Mouse (Mus musculus) MEL (cell line): ENCODE measurements around the gene Tcf7l2. TPM values are rescaled to one million over a fixed set of nuclear protein-coding genes. Genes with fewer than 3 reads are reported as not detected.

Experiments used
- DNase-seq: peaks from one replicate; pipeline ENCODE4 v3.0.0; 2011; ENCODE audit warnings: low read depth, low spot score
- H3K27ac ChIP-seq: 2 replicates; pipeline ENCODE4 v1.5.1; 2012; ENCODE audit warnings: low read depth, mild to moderate bottlenecking, control low read depth, low read length, moderate library complexity; ENCODE audit not compliant: control insufficient read depth
- H3K27me3 ChIP-seq, 2 experiments: fragments of 150-350 bp in 1 of 2; sonication (generic) in 1 of 2; 2 replicates each; pipeline ENCODE4 v1.6.1; 2012; ENCODE audit warnings: low read length in 2 of 2, mild to moderate bottlenecking in 2 of 2, improper control_type of control experiment in 1 of 2, moderate library complexity in 1 of 2; ENCODE audit not compliant: insufficient read depth in 2 of 2, control insufficient read depth in 1 of 2
- H3K36me3 ChIP-seq, 2 experiments: 2 replicates each; pipeline ENCODE4 v1.6.1; 2012 to 2014; ENCODE audit warnings: low read length in 2 of 2, improper control_type of control experiment in 1 of 2, inconsistent platforms in 1 of 2, mild to moderate bottlenecking in 1 of 2; ENCODE audit not compliant: insufficient read depth in 2 of 2, control insufficient read depth in 1 of 2
- H3K4me1 ChIP-seq, 2 experiments: fragments of 150-350 bp in 1 of 2; sonication (generic) in 1 of 2; 2 replicates each; pipeline ENCODE4 v1.6.1; 2012; ENCODE audit warnings: low read length in 2 of 2, improper control_type of control experiment in 1 of 2, mild to moderate bottlenecking in 1 of 2; ENCODE audit not compliant: insufficient read depth in 2 of 2, control insufficient read depth in 1 of 2
- H3K4me3 ChIP-seq, 2 experiments: fragments of 150-350 bp in 1 of 2; sonication (generic) in 1 of 2; 2 replicates each; pipeline ENCODE4 v1.5.1; 2012; ENCODE audit warnings: low read depth in 2 of 2, low read length in 2 of 2, mild to moderate bottlenecking in 2 of 2, moderate library complexity in 2 of 2, control low read depth in 1 of 2, improper control_type of control experiment in 1 of 2; ENCODE audit not compliant: control insufficient read depth in 1 of 2, insufficient read depth in 1 of 2
- H3K79me2 ChIP-seq: 2 replicates; pipeline ENCODE4 v1.6.1; 2012; ENCODE audit warnings: mild to moderate bottlenecking, low read length, moderate library complexity; ENCODE audit not compliant: control insufficient read depth, poor library complexity, insufficient read depth
- H3K9ac ChIP-seq: 2 replicates; pipeline ENCODE4 v1.6.1; 2012; ENCODE audit warnings: low read depth, mild to moderate bottlenecking, control low read depth, low read length, moderate library complexity; ENCODE audit not compliant: control insufficient read depth, poor library complexity, severe bottlenecking
- H3K9me3 ChIP-seq: fragments of 150-350 bp; sonication (generic); replicated peaks from 2 replicates; pipeline ENCODE4 v1.6.1; 2012; ENCODE audit warnings: mild to moderate bottlenecking, low read length, improper control_type of control experiment, moderate library complexity; ENCODE audit not compliant: insufficient read depth
- BHLHE40 ChIP-seq: IDR thresholded peaks from 2 replicates; pipeline ENCODE4 v1.6.1; 2012; ENCODE audit warnings: low read depth, mild to moderate bottlenecking, inconsistent platforms, low read length, improper control_type of control experiment, borderline replicate concordance
- CHD1 ChIP-seq: IDR thresholded peaks from 2 replicates; pipeline ENCODE4 v1.6.1; 2012; ENCODE audit warnings: low read depth, mild to moderate bottlenecking, inconsistent platforms, low read length, improper control_type of control experiment
- CHD2 ChIP-seq: IDR thresholded peaks from 2 replicates; pipeline ENCODE4 v1.6.1; 2011; ENCODE audit warnings: low read length, improper control_type of control experiment
- CTCF ChIP-seq, 3 experiments: IDR thresholded peaks in 2 of 3; conservative IDR thresholded peaks in 1 of 3; 2 replicates each; pipeline ENCODE4 v1.5.1; 2011 to 2012; ENCODE audit warnings: low read length in 3 of 3, low read depth in 2 of 3, mild to moderate bottlenecking in 2 of 3, improper control_type of control experiment in 1 of 3, inconsistent platforms in 1 of 3, mixed read lengths in 1 of 3, moderate library complexity in 1 of 3; ENCODE audit not compliant: control insufficient read depth in 1 of 3, insufficient read depth in 1 of 3, poor library complexity in 1 of 3, severe bottlenecking in 1 of 3
- ELF1 ChIP-seq: IDR thresholded peaks from 2 replicates; pipeline ENCODE4 v1.6.1; 2014; ENCODE audit warnings: low read depth, mild to moderate bottlenecking, inconsistent platforms, low read length, improper control_type of control experiment, moderate library complexity
- EP300 ChIP-seq, 2 experiments: IDR thresholded peaks; 2 replicates each; pipeline ENCODE4 v1.6.1; 2011; ENCODE audit warnings: improper control_type of control experiment in 2 of 2, low read length in 2 of 2, low read depth in 1 of 2, mild to moderate bottlenecking in 1 of 2
- GATA1 ChIP-seq: IDR thresholded peaks from 2 replicates; pipeline ENCODE4 v1.6.1; 2011; ENCODE audit warnings: low read depth, low read length, improper control_type of control experiment
- MAFK ChIP-seq: IDR thresholded peaks from 2 replicates; pipeline ENCODE4 v1.6.1; 2011; ENCODE audit warnings: low read depth, mild to moderate bottlenecking, low read length, improper control_type of control experiment, borderline replicate concordance
- MAX ChIP-seq: IDR thresholded peaks from 2 replicates; pipeline ENCODE4 v1.6.1; 2011; ENCODE audit warnings: low read length, improper control_type of control experiment
- MXI1 ChIP-seq: IDR thresholded peaks from 2 replicates; pipeline ENCODE4 v1.6.1; 2011; ENCODE audit warnings: mild to moderate bottlenecking, low read depth, low read length, improper control_type of control experiment
- MYB ChIP-seq: IDR thresholded peaks from 2 replicates; pipeline ENCODE4 v1.6.1; 2011; ENCODE audit warnings: mild to moderate bottlenecking, low read depth, low read length, improper control_type of control experiment
- MYC ChIP-seq: IDR thresholded peaks from 2 replicates; pipeline ENCODE4 v1.6.1; 2011; ENCODE audit warnings: low read depth, mild to moderate bottlenecking, low read length, improper control_type of control experiment, moderate library complexity
- NELFE ChIP-seq: IDR thresholded peaks from 2 replicates; pipeline ENCODE4 v1.6.1; 2011; ENCODE audit warnings: low read depth, low read length, improper control_type of control experiment
- POLR2A ChIP-seq, 2 experiments: IDR thresholded peaks; 2 replicates each; pipeline ENCODE4 v1.6.1; 2011 to 2012; ENCODE audit warnings: low read length in 2 of 2, mild to moderate bottlenecking in 2 of 2, control low read depth in 1 of 2, improper control_type of control experiment in 1 of 2, low read depth in 1 of 2, moderate library complexity in 1 of 2; ENCODE audit not compliant: control insufficient read depth in 1 of 2, insufficient read depth in 1 of 2, poor library complexity in 1 of 2
- POLR2AphosphoS2 ChIP-seq: IDR thresholded peaks from 2 replicates; pipeline ENCODE4 v1.6.1; 2011; ENCODE audit warnings: low read length, improper control_type of control experiment
- RAD21 ChIP-seq: IDR thresholded peaks from 2 replicates; pipeline ENCODE4 v1.6.1; 2011; ENCODE audit warnings: mild to moderate bottlenecking, low read depth, low read length, improper control_type of control experiment
- RCOR1 ChIP-seq: IDR thresholded peaks from 2 replicates; pipeline ENCODE4 v1.6.1; 2012; ENCODE audit warnings: low read depth, mild to moderate bottlenecking, inconsistent platforms, low read length, improper control_type of control experiment
- TCF12 ChIP-seq: IDR thresholded peaks from 2 replicates; pipeline ENCODE4 v1.6.1; 2014; ENCODE audit warnings: low read depth, mild to moderate bottlenecking, inconsistent platforms, low read length, improper control_type of control experiment, moderate library complexity
- UBTF ChIP-seq: IDR thresholded peaks from 2 replicates; pipeline ENCODE4 v1.6.1; 2012; ENCODE audit warnings: low read depth, mild to moderate bottlenecking, inconsistent platforms, low read length, improper control_type of control experiment, moderate library complexity, borderline replicate concordance; ENCODE audit not compliant: insufficient read depth
- USF2 ChIP-seq, 2 experiments: IDR thresholded peaks; 2 replicates each; pipeline ENCODE4 v1.6.1; 2011 to 2012; ENCODE audit warnings: improper control_type of control experiment in 2 of 2, low read length in 2 of 2, borderline replicate concordance in 1 of 2, inconsistent platforms in 1 of 2, low read depth in 1 of 2, mild to moderate bottlenecking in 1 of 2; ENCODE audit not compliant: insufficient read depth in 1 of 2
- ZMIZ1 ChIP-seq: IDR thresholded peaks from 2 replicates; pipeline ENCODE4 v1.6.1; 2012; ENCODE audit warnings: low read depth, mild to moderate bottlenecking, inconsistent platforms, low read length, improper control_type of control experiment, moderate library complexity
- ZNF384 ChIP-seq: IDR thresholded peaks from 2 replicates; pipeline ENCODE4 v1.6.1; 2012; ENCODE audit warnings: low read depth, mild to moderate bottlenecking, inconsistent platforms, low read length, improper control_type of control experiment
- polyA plus RNA-seq, 2 experiments: library from polyadenylated mRNA; stranded (reverse) in 1 of 2; unstranded in 1 of 2; fragments of >175 nt in 1 of 2; fragments of >200 nt in 1 of 2; gene quantifications; 2 replicates each; pipeline versions ENCODE4 v1.2.1 to v1.2.4; 2012; ENCODE audit warnings: low replicate concordance in 2 of 2, low read depth in 1 of 2; ENCODE audit not compliant: insufficient read length in 2 of 2, insufficient read depth in 1 of 2, missing spikeins in 1 of 2
- total RNA-seq: library from RNA; depleted of rRNA; stranded (reverse); fragments of 300-350 nt; gene quantifications from 2 replicates; pipeline ENCODE4 v1.2.3, GENCODE M21; 2012

Tcf7l2 gene
- total and polyA plus RNA-seq, 3 experiments = 0.65 to 12.8 TPM; not detected in 1

DNA sequence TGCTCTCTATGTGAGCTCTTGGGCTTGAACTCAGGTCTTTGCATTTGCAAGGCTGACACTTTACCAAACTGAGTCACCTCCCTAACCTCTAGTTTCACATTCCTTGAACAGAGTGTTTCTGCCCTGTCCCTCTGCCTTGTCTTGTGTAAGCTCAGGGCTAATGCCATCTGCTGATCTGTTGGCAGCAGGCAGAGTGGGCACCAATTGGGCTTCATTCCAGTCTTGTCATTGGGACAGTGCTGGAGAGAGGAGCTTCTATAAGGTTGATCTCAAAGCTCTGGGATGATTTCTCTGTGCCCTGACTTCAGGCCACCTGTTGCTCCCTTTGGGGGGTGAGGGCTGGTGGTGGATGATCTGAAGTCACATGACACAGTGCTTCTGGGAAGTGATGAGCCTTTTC lies 70.6 kb downstream of the Tcf7l2 start:
- H3K9ac ChIP-seq = no peak overlapping the region

DNA sequence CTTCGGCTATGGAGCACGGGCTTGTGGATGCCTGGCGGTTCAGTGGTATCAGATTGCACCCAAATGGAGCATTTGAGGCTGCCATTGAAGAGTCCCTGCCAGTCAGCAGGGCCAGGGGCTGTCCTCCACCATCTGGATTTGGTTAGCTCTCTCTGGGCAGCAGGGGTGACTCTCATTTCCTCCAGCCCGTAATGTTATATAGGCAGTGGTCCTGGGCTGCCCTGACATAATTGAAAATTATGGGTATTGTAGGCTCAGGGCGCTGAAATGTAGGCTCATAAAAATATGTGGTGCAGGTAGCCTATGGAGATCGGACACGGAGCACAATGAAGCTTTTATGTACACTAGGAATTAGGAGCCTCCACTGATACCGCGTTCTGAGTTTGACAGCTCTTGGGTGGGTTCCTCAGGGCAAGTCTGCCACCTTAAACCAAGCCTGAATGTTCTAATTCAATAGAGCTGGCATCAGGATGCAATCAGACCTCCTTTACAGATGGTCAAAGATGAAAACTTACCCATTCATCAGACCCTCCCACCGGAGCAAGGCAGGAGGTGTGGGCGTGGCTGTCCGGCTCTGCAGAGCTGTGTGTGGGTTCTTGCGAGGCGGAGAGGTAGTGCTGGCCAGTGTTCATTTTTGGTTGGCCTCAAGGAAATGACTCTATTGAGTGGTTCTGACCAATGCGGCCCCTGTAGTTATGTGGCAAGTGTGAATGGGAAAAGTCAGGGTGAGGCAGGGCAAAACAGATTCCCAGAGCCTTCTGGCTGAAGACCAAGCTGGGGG lies 73.6 kb downstream of the Tcf7l2 start:
- H3K9ac ChIP-seq = no peak overlapping the region
- no peaks in the 10 kb centered on the region for H3K4me1 ChIP-seq
- H3K4me3 ChIP-seq = no peak overlapping the region
- no peak overlapping the region for H3K27ac ChIP-seq
- peaks cover 4% of the 10 kb centered on the region in 2 experiments for H3K27me3 ChIP-seq
- TF ChIP-seq CHD2 = no peak
- TF ChIP-seq ELF1 = no peak
- no peak for TF ChIP-seq TCF12
- TF ChIP-seq MYC = no peak
- TF ChIP-seq RAD21 = no peak
- no peak for TF ChIP-seq MXI1
- no peak for TF ChIP-seq POLR2AphosphoS2
- TF ChIP-seq MYB = no peak
- TF ChIP-seq UBTF = no peak
- no peak for TF ChIP-seq RCOR1
- no peaks in the 10 kb centered on the region for H3K9me3 ChIP-seq
- H3K79me2 ChIP-seq = no peaks in the 10 kb centered on the region
- no peaks in the 10 kb centered on the region for H3K36me3 ChIP-seq
- DNase-seq = no peak

More for the DNA sequence above, 70.6 kb downstream of the Tcf7l2 start:
- no peak for DNase-seq
- Histone ChIP-seq H3K27ac (no peak overlapping the region), H3K4me1 (no peaks in the 10 kb centered on the region), H3K36me3 (no peaks in the 10 kb centered on the region), H3K4me3 (no peak overlapping the region), H3K9me3 (no peaks in the 10 kb centered on the region), H3K79me2 (no peaks in the 10 kb centered on the region), H3K27me3 (peaks cover 0 to 5% of the 10 kb centered on the region in 2 experiments; a peak in 3 of 4 replicates)
- TF ChIP-seq CHD2 (no peak), CHD1 (no peak), GATA1 (no peak), NELFE (no peak), BHLHE40 (no peak), ZNF384 (no peak), POLR2A (IDR thresholded peaks at IDR 0.05; ENCODE audit: control insufficient read depth in 1 of 2, insufficient read depth in 1 of 2, low read depth in 1 of 2, low read length in 2 of 2, poor library complexity in 1 of 2) (no peak), MYC (no peak), ZMIZ1 (no peak), MAFK (no peak), CTCF (IDR thresholded peaks at IDR 0.05 in 2 of 3, conservative IDR thresholded peaks at IDR 0.05 in 1 of 3; ENCODE audit: control insufficient read depth in 1 of 3, insufficient read depth in 1 of 3, low read depth in 2 of 3, low read length in 3 of 3, poor library complexity in 1 of 3, severe bottlenecking in 1 of 3) (no peak), USF2 (IDR thresholded peaks at IDR 0.05; ENCODE audit: borderline replicate concordance in 1 of 2, insufficient read depth in 1 of 2, low read depth in 1 of 2, low read length in 2 of 2) (no peak), EP300 (IDR thresholded peaks at IDR 0.05; ENCODE audit: low read depth in 1 of 2, low read length in 2 of 2) (no peak), RCOR1 (no peak), MAX (no peak)
- TF ChIP-seq, all 39 proteins: peak for 0
